In genomic region chr16:40948013-40948412, GRCm38 (mm10) we compare ENCODE assay signal across 35 mouse cellular contexts.
"Had no signal": no experiment of that assay in that cellular context is flagged by ENCODE, and none has a peak within 500 bp of the region (broad histone marks: within the 10 kb centered on the region; RNA-seq: fewer than 3 reads in every experiment).

No protein-coding gene starts in this region.

- H3K27me3 ChIP-seq: heart, embryonic 12.5 days; heart, embryonic 13.5 days; heart, embryonic 15.5 days; hindbrain, embryonic 12.5 days; hindbrain, embryonic 13.5 days; hindbrain, embryonic 15.5 days; intestine, embryonic 15.5 days; kidney, embryonic 15.5 days had no signal

- H3K27ac ChIP-seq: heart, embryonic 10.5 days; heart, embryonic 13.5 days; heart, embryonic 15.5 days; hindbrain, embryonic 10.5 days; hindbrain, embryonic 12.5 days; hindbrain, embryonic 13.5 days; hindbrain, embryonic 14.5 days; hindbrain, embryonic 15.5 days; hindbrain, postnatal 0 days; intestine, embryonic 15.5 days; kidney, embryonic 15.5 days; kidney, postnatal 0 days; layer of hippocampus, adult 2 months had no signal

- H3K9me3 ChIP-seq: heart, embryonic 10.5 days; heart, embryonic 12.5 days; heart, embryonic 13.5 days; heart, embryonic 15.5 days; hindbrain, embryonic 10.5 days; hindbrain, embryonic 12.5 days; hindbrain, embryonic 13.5 days; hindbrain, embryonic 15.5 days; intestine, embryonic 15.5 days; kidney, embryonic 15.5 days had no signal

- ATAC-seq: hindbrain, embryonic 16.5 days; hindbrain, postnatal 0 days; inflammation-experienced regulatory T-cells, adult 6 months; intestine, embryonic 15.5 days; intestine, embryonic 16.5 days; intestine, postnatal 0 days had no signal

- H3K36me3 ChIP-seq: heart, embryonic 10.5 days; heart, embryonic 12.5 days; heart, embryonic 13.5 days; heart, embryonic 15.5 days; hindbrain, embryonic 10.5 days; hindbrain, embryonic 12.5 days; hindbrain, embryonic 13.5 days; hindbrain, embryonic 15.5 days; intestine, embryonic 15.5 days; kidney, embryonic 15.5 days had no signal

- DNase-seq: heart, postnatal 10 days; heart, postnatal 14 days; heart, postnatal 36 days; heart, postnatal 4 days; kidney, adult 11 months; kidney, adult 18-20 months; kidney, adult 2 months; kidney, adult 8-10 months; kidney, adult 9 months; kidney, postnatal 10 days; kidney, postnatal 14 days; kidney, postnatal 25 days; kidney, postnatal 36 days; kidney, postnatal 4 days; layer of hippocampus, adult 9-11 months; layer of hippocampus, postnatal 36 days had no signal

- H3K4me3 ChIP-seq: heart, embryonic 10.5 days; heart, embryonic 12.5 days; heart, embryonic 13.5 days; heart, embryonic 15.5 days; hindbrain, embryonic 10.5 days; hindbrain, embryonic 12.5 days; hindbrain, embryonic 13.5 days; hindbrain, embryonic 15.5 days; intestine, embryonic 15.5 days; kidney, embryonic 15.5 days; layer of hippocampus, adult 2 months had no signal

- H3K9ac ChIP-seq: heart, embryonic 12.5 days; heart, embryonic 13.5 days; heart, embryonic 15.5 days; hindbrain, embryonic 12.5 days; hindbrain, embryonic 13.5 days; hindbrain, embryonic 14.5 days; hindbrain, embryonic 15.5 days; intestine, embryonic 15.5 days; kidney, embryonic 15.5 days had no signal

- H3K4me2 ChIP-seq: heart, embryonic 11.5 days; heart, embryonic 12.5 days; heart, embryonic 13.5 days; heart, embryonic 15.5 days; hindbrain, embryonic 12.5 days; hindbrain, embryonic 13.5 days; hindbrain, embryonic 14.5 days; hindbrain, embryonic 15.5 days; intestine, embryonic 15.5 days; kidney, embryonic 15.5 days had no signal

- H3K4me1 ChIP-seq: heart, embryonic 10.5 days; heart, embryonic 12.5 days; heart, embryonic 13.5 days; heart, embryonic 15.5 days; hindbrain, embryonic 10.5 days; hindbrain, embryonic 12.5 days; intestine, embryonic 15.5 days had no signal
